Mouse (Mus musculus): ENCODE data around the gene Rab3ip.

- TF ChIP-seq POLR2A (IDR thresholded peaks at IDR 0.05; ENCODE audit: control insufficient read depth, low read depth, low read length) (no peak), CTCF (IDR thresholded peaks at IDR 0.05; ENCODE audit: control insufficient read depth, insufficient read depth, insufficient replicate concordance, low read depth, low read length) (no peak)
Observed at GRCm38 (mm10) chr10:116930506-116930905, 20.1 kb downstream of the Rab3ip start.

All from testis, adult 2 months (tissue).